Mouse (Mus musculus): Measurements from ENCODE around the gene Sik1. TPM values are rescaled to one million over a fixed set of nuclear protein-coding genes. Genes with fewer than 3 reads are reported as not detected.

Gene Sik1
- 33.6 and 35.5 TPM in 2 replicates for polyA plus RNA-seq (2015; fragmentation: Nextera tagmentation; extraction: Ambion mirVana)

DNA sequence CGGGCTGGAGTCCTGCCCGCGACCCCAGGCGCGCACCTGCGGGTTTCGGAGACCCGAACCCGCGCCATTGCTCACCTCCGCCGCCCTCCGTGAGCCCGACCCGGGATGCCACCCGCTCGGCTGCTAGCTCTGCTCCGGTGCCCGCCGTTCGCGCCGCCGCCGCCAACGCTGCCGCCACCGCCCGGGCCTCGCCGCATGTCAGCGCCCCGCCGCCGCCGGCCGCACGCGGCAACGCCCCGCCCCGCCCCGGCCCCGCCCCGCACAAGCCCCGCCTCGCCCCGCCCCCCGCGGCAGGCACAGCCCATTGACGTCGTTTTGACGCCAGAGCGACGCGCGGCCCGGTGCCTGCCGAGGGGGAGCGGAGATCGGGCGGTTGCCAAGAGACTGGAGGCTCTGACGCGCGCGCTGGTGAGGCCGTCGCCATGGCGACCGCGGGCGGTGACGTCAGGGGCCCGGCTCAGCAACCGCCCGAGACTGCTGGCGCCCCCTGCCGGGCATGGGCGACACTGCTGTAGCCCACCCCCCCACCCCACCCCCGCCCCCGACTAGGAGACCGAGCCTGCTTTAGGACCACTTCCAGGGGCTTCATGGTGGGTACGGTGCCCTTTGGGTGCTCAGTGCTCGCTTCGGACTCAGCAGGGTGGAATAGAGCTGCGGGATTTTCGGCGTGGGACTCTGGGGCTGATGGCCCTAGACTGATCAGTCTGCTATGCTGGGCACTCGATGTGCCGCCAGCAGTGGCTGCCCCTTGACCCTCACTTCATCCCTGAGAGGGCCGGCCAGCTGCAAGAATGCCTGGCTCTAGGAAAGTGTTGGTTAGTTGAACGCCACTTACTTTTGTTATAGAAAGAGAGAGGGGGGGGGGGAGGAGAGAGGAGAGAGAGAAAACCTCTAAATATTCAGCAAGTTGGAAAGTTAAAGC lies at the start of gene Sik1:
Gene Sik1, minus strand, starts transcription at position 208 of the 922 bp plus-strand sequence.
- peak within 1 kb of the TSS; percentile 93 for H3K9ac ChIP-seq
- peak; percentile 93 for ATAC-seq (ENCODE audit: insufficient number of reproducible peaks, low FRiP score, low TSS enrichment, low read depth)
- peak within 1 kb of the TSS; percentile 79 for H3K4me2 ChIP-seq (replicated peaks)
- H3K36me3 ChIP-seq: peaks cover 7% of the 10 kb centered on the region
- H3K4me1 ChIP-seq: peaks cover 42% of the 10 kb centered on the region
- WGBS: under 1% methylated on average over 85 of the region's 92 CpGs
- H3K4me3 ChIP-seq (replicated peaks): peak within 1 kb of the TSS; percentile 96
- H3K27ac ChIP-seq (replicated peaks): peak within 1 kb of the TSS; percentile 93
- no peaks in the 10 kb centered on the region for H3K27me3 ChIP-seq
- H3K9me3 ChIP-seq (replicated peaks): no peaks in the 10 kb centered on the region

DNA sequence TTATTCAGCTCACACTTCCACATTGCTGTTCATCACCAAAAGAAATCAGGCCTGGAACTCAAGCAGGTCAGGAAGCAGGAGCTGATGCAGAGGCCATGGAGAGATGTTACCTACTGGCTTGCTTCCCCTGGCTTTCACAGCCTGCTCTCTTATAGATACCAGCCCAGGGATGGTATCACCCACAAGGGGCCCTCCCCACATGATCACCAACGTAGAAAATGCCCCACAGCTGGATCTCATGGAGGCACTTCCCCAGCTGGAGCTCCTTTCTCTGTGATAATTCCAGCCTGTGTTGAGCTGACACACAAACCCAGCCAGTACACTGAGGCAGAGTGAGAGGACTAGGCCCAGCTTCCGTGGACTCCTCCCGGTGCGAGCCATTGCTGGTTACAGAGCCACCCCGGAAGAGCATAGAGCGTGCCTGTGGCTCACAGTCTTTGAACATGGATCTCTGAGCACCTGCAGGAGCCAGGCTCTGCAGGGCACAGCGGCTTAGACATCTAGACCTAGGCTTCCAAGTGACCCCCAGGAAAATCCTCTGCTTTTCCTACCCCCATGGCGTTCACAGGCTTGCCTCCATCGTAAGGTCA lies 49.7 kb upstream of the Sik1 start:
- no peaks in the 10 kb centered on the region for H3K27me3 ChIP-seq
- no peak for ATAC-seq (ENCODE audit: insufficient number of reproducible peaks, low FRiP score, low TSS enrichment, low read depth)
- no peak overlapping the region for H3K4me2 ChIP-seq (replicated peaks)
- H3K27ac ChIP-seq (replicated peaks): 0 out of 2 replicates have a peak overlapping the region, but pooled peaks have one; percentile 51
- no peaks in the 10 kb centered on the region for H3K9me3 ChIP-seq (replicated peaks)
- H3K9ac ChIP-seq: no peak overlapping the region
- WGBS: 75% methylated on average over 9 of the region's 9 CpGs
- H3K36me3 ChIP-seq: no peaks in the 10 kb centered on the region
- H3K4me1 ChIP-seq: no peaks in the 10 kb centered on the region
- no peak overlapping the region for H3K4me3 ChIP-seq (replicated peaks)

DNA sequence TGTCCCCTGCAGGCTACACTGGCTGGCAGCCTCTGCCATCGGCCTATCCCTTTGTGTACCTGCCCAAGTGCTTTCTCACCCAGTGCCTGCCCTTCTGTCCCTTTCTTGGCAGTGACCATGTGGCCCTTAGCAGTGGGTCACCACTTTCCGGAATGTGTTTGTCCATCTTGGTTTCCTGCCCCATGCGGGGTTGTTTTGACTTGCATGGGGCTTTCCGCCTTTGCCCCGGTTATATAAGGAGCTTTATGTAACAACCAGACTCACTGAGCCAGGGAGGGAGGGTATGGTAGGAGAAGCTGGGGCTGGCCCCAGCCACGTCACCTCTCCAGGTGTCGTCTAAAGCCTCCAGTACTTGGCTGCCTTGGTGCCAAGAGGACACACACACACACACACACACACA lies 48.4 kb upstream of the Sik1 start:
- Histone ChIP-seq H3K4me2 (replicated peaks) (no peak overlapping the region), H3K27me3 (no peaks in the 10 kb centered on the region), H3K9ac (no peak overlapping the region), H3K36me3 (no peaks in the 10 kb centered on the region), H3K4me3 (replicated peaks) (no peak overlapping the region), H3K9me3 (replicated peaks) (no peaks in the 10 kb centered on the region), H3K27ac (replicated peaks) (no peak overlapping the region), H3K4me1 (no peaks in the 10 kb centered on the region)
- WGBS: 87% methylated on average over 7 of the region's 7 CpGs
- ATAC-seq (ENCODE audit: insufficient number of reproducible peaks, low FRiP score, low TSS enrichment, low read depth): no peak

DNA sequence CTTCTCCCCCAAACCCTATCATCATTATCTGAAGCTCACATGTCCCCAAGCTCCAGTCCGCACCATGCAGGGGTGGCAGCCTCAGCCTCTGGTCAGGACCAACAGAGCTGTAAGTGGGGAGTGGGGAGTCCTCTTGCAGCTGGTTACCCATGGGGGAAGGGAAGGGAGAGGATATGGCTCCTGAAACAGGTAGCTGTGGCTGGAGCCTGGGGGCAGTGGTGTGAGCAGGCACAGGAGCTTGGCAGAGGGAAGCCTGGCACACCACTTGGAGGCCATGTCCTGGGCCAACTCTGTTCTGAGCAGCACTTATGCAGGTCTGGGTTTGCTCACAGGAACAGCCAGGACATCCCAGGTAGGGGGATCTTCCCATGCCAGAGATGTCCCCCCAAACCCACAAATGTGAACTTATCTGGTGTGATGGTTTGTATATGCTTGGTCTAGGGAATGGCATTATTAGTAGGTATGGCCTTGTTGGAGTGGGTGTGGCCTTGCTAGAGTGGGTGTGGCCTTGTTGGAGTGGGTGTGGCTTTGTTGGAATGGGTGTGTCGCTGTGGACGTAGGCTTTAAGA lies 47.1 kb upstream of the Sik1 start:
- no peak overlapping the region for H3K4me2 ChIP-seq (replicated peaks)
- WGBS: 74% methylated on average over 3 of the region's 3 CpGs
- no peaks in the 10 kb centered on the region for H3K27me3 ChIP-seq
- H3K9me3 ChIP-seq (replicated peaks): no peaks in the 10 kb centered on the region
- H3K36me3 ChIP-seq: no peaks in the 10 kb centered on the region
- no peaks in the 10 kb centered on the region for H3K4me1 ChIP-seq
- H3K27ac ChIP-seq (replicated peaks): no peak overlapping the region
- ATAC-seq (ENCODE audit: insufficient number of reproducible peaks, low FRiP score, low TSS enrichment, low read depth): no peak; the same call in 1 of the 2 replicates
- no peak overlapping the region for H3K4me3 ChIP-seq (replicated peaks)
- H3K9ac ChIP-seq: no peak overlapping the region

DNA sequence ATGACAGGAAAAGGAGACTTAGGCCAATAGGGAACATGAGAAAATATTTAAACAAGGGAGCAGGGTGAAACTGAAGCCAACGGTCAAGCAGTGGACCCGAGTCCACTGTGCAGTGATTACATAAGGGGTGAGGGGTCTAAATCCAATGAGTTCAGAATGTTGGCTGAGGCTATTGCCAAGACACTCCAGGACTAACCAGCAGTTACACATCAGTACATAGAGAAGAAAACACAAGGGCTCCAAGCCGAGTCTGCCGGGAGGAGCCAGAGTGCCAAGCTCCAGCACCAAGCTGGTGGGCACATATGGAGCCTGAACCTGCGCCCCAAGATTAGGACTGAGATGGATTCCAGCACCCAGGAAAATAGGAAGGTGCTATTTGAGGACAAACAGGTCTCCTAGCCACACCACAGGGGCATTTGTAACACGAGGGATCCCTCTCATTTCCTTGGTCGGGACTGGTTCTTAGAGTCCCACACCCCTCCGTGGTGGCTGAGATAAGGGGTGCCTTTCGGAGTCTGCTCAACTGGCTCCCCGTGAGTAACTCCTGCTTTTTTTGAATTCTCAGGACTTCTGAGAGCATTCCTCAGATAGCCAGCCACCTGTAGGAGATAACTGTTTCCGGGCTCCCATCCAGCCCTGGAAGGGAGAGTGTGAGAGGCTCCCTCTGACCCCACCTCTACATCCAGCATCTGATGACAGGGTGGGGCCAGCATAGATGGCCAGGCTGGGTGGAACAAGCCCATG lies 46.0 kb upstream of the Sik1 start:
- Histone ChIP-seq H3K9me3 (replicated peaks) (no peaks in the 10 kb centered on the region), H3K27me3 (no peaks in the 10 kb centered on the region), H3K4me1 (peaks cover 7% of the 10 kb centered on the region; the same call in 1 of the 2 replicates), H3K36me3 (no peaks in the 10 kb centered on the region), H3K4me2 (replicated peaks) (no peak overlapping the region), H3K27ac (replicated peaks) (no peak overlapping the region), H3K9ac (no peak overlapping the region), H3K4me3 (replicated peaks) (no peak overlapping the region)
- ATAC-seq (ENCODE audit: insufficient number of reproducible peaks, low FRiP score, low TSS enrichment, low read depth): no peak
- WGBS: 67% methylated on average over 11 of the region's 11 CpGs

DNA sequence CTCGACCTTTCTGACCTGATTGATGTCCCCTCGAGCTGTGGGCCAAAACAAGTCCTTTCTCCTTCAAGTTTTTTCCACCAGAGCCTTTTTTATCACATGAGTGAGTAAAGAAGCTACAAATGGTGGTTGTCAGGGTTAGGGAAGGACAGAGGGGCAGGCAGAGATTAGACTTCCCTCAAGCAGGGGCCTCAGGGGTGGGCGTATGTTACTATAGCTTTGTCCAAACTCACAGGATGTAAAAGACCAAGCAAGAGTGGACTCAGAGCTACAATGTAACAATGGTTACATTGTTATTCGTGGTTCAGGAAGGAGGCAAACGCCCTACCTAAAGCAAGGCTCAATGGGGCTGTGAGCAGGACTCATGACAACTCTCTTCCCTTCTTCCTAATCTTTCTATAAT lies 43.3 kb upstream of the Sik1 start:
- no peak overlapping the region for H3K4me3 ChIP-seq (replicated peaks)
- no peak overlapping the region for H3K9ac ChIP-seq
- H3K36me3 ChIP-seq: no peaks in the 10 kb centered on the region
- H3K4me2 ChIP-seq (replicated peaks): no peak overlapping the region
- no peaks in the 10 kb centered on the region for H3K27me3 ChIP-seq
- no peak for ATAC-seq (ENCODE audit: insufficient number of reproducible peaks, low FRiP score, low TSS enrichment, low read depth)
- H3K4me1 ChIP-seq: peaks cover 7% of the 10 kb centered on the region; the same call in 1 of the 2 replicates
- no peak overlapping the region for H3K27ac ChIP-seq (replicated peaks)
- 53% methylated on average over 5 of the region's 5 CpGs for WGBS
- H3K9me3 ChIP-seq (replicated peaks): no peaks in the 10 kb centered on the region

DNA sequence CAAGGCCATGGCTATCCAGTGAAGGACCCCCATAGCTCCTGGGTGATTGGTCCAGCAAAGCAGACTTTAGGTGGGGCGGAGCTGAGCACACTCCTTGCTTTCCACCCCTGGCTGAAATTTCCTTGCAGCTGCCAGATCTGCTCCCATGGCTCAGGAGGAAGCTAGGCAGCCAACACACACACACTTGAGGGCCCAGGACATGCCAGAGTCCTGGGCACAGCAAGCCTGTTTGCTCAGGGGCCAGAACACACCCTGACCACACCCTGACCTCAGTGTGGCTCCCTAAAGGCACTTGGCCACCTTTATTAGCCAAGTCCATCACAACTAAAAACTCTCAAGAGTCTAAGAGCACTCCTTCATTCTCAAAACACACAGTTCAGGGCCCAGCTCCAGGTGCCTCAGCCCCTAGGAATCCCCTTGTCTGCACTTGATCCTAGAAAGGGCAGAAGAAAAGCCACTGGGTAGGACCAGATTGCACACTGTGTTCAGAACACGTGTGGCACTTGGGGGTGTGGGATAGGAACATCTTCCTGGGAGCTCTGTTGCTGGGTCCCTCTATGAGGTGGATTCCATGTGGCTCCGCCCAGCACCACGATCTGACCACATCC lies 41.7 kb upstream of the Sik1 start:
- no peak overlapping the region for H3K4me3 ChIP-seq (replicated peaks)
- WGBS: 82% methylated on average over 4 of the region's 4 CpGs
- H3K9ac ChIP-seq: no peak overlapping the region
- no peaks in the 10 kb centered on the region for H3K9me3 ChIP-seq (replicated peaks)
- peaks cover 20% of the 10 kb centered on the region for H3K4me1 ChIP-seq
- peak overlapping the region; percentile 51; the same call in 1 of the 2 replicates for H3K27ac ChIP-seq (replicated peaks)
- H3K27me3 ChIP-seq: no peaks in the 10 kb centered on the region
- H3K4me2 ChIP-seq (replicated peaks): no peak overlapping the region
- no peaks in the 10 kb centered on the region for H3K36me3 ChIP-seq
- ATAC-seq (ENCODE audit: insufficient number of reproducible peaks, low FRiP score, low TSS enrichment, low read depth): no peak

DNA sequence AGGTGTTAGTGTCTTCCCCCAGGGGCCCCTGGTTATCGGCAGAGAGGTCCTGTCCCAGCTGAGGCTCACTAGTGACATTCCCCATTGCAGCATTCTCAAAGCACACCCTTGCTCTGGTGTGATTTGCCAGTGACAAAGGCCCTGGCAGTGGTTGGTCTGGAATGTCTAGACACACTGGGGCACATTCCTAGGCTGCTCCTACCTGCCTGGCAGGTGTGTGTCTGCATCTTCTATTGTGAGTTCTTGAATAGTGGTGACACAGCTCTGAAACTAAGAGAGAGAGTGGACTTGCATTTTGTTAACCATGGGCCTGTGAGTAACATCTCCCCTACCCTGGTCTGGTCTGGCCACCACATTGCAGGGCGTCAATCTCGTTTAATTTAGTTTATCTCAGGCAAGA lies 41.1 kb upstream of the Sik1 start:
- no peak for ATAC-seq (ENCODE audit: insufficient number of reproducible peaks, low FRiP score, low TSS enrichment, low read depth)
- no peak overlapping the region for H3K4me3 ChIP-seq (replicated peaks)
- H3K4me1 ChIP-seq: peaks cover 24% of the 10 kb centered on the region
- WGBS: 65% methylated on average over 3 of the region's 3 CpGs
- no peaks in the 10 kb centered on the region for H3K36me3 ChIP-seq
- H3K27ac ChIP-seq (replicated peaks): peak overlapping the region; percentile 51; the same call in 1 of the 2 replicates
- H3K4me2 ChIP-seq (replicated peaks): no peak overlapping the region
- H3K9ac ChIP-seq: no peak overlapping the region
- no peaks in the 10 kb centered on the region for H3K27me3 ChIP-seq
- no peaks in the 10 kb centered on the region for H3K9me3 ChIP-seq (replicated peaks)

DNA sequence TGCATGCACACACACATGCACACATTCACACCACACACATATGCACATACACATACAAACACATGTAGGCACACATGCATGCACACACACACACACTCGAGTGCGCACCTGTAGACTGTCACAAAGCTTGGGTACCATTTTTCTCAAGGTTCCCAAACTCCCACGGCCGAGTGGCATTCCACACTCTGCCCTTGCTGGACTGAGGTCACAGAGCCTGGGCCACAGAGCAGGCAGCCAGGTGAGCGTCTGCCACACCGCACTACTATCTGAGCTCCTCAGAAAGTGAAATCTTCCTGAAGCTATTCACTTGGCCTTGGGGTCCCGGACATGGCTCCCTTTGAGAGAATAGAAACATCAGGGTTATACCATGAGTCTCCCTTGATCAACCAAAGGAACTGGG lies 40.7 kb upstream of the Sik1 start:
- H3K27ac ChIP-seq (replicated peaks): no peak overlapping the region; the same call in 1 of the 2 replicates
- H3K27me3 ChIP-seq: no peaks in the 10 kb centered on the region
- no peak for ATAC-seq (ENCODE audit: insufficient number of reproducible peaks, low FRiP score, low TSS enrichment, low read depth)
- no peak overlapping the region for H3K9ac ChIP-seq
- no peak overlapping the region for H3K4me3 ChIP-seq (replicated peaks)
- no peaks in the 10 kb centered on the region for H3K9me3 ChIP-seq (replicated peaks)
- no peaks in the 10 kb centered on the region for H3K36me3 ChIP-seq
- WGBS: 86% methylated on average over 7 of the region's 7 CpGs
- peaks cover 28% of the 10 kb centered on the region for H3K4me1 ChIP-seq
- H3K4me2 ChIP-seq (replicated peaks): no peak overlapping the region

DNA sequence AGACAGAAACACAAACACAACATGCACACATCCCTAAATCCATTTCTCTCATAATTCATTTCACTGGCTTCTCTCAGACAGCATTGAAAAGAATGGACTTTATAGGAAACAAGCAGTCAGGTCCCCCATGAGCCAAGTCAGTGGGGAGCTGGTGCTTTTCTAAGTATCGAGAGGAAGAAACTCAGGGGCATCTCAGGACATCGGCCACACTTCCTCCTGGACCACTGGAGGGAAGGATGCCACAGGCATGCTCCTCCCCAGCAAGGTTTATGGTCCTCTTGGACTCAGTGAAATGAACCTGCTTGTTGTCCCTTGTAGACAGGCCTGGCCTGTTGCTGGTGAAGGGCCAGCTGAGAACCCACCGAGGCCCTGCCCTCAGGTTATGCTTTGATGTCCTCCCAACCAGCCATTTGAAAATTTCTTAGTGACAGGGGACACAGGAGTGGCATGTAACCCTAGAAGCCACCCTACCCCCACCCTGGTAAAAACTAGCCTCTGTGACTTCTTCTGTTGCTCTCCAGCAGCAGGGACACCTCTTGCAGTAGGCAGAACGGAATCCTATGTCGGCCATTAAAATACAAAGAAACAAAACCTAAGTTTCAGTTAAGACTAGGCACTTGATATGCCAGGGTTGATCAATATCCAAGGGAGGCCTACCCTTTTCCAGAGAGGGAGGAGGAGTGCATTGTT lies 37.9 kb upstream of the Sik1 start:
- Histone ChIP-seq H3K9me3 (replicated peaks) (no peaks in the 10 kb centered on the region), H3K4me1 (peaks cover 39% of the 10 kb centered on the region), H3K4me3 (replicated peaks) (no peak overlapping the region), H3K27ac (replicated peaks) (peak overlapping the region; percentile 63; the same call in 1 of the 2 replicates), H3K4me2 (replicated peaks) (no peak overlapping the region), H3K9ac (no peak overlapping the region), H3K27me3 (no peaks in the 10 kb centered on the region), H3K36me3 (no peaks in the 10 kb centered on the region)
- ATAC-seq (ENCODE audit: insufficient number of reproducible peaks, low FRiP score, low TSS enrichment, low read depth): no peak
- WGBS: 70% methylated on average over 5 of the region's 5 CpGs
